In the genomic region with DNA sequence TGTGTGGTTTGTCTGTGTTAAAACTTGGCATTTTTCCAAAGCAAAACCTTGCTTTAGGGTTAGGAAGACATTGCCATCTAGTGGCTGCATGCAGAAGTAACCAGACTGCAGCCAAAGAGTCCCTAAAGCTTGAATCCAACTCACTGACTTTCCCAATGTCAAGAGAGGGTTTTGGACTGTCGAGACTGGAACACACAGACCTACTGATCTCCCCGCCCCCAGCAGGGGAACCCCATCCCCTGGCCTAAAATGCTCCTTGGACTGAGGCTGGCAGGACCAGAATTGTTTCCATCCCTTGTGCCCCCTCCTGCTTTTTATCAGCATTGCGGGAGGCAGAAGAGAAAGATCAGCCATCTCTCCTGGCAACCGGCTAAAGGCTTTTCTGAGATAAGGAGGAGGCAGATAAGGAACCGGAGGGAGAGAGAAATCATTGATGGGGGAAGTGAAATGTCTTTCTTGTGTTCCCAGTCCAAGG, we compare ENCODE assay signal across 9 mouse cellular contexts. TPM values are rescaled to one million over a fixed set of nuclear protein-coding genes. Genes with fewer than 3 reads are reported as not detected.
A peak's percentile ranks its signal among the peaks of the same experiment; 100 is the strongest.
DNase-seq lines count a peak whose midpoint lies in the region; ATAC-seq and TF ChIP-seq lines count a peak whose summit lies in the region.
"Had no signal": no experiment of that assay in that cellular context is flagged by ENCODE, and none has a peak within 500 bp of the region (broad histone marks: within the 10 kb centered on the region; RNA-seq: fewer than 3 reads in every experiment).

No protein-coding gene starts in this region.

- H3K27me3 ChIP-seq in embryonic facial prominence, embryonic 14.5 days (replicated peaks; ENCODE audit: control insufficient read depth, insufficient read depth, low read length), result no peaks in the 10 kb centered on the region
- H3K27me3 ChIP-seq in neural tube, embryonic 14.5 days (ENCODE audit: control insufficient read depth, insufficient read depth, low read length), result no peaks in the 10 kb centered on the region
- H3K27me3 ChIP-seq: embryonic facial prominence, embryonic 12.5 days had no signal

- no peak overlapping the region for H3K4me3 ChIP-seq in embryonic facial prominence, embryonic 14.5 days (ENCODE audit: low read depth, low read length)
- H3K4me3 ChIP-seq in lung, adult 2 months (replicated peaks; ENCODE audit: extremely low read depth, low read depth, low read length), result peak overlapping the region; percentile 24
- no peak overlapping the region for H3K4me3 ChIP-seq in neural tube, embryonic 14.5 days (ENCODE audit: low read depth, low read length)
- H3K4me3 ChIP-seq: embryonic facial prominence, embryonic 12.5 days had no signal

- H3K4me1 ChIP-seq in embryonic facial prominence, embryonic 14.5 days (ENCODE audit: control insufficient read depth, insufficient read depth, low read length), result no peaks in the 10 kb centered on the region
- no peaks in the 10 kb centered on the region for H3K4me1 ChIP-seq in lung, adult 2 months (ENCODE audit: control insufficient read depth, insufficient read depth, low read length)
- no peaks in the 10 kb centered on the region for H3K4me1 ChIP-seq in neural tube, embryonic 14.5 days (ENCODE audit: control insufficient read depth, insufficient read depth, low read length)
- H3K4me1 ChIP-seq: embryonic facial prominence, embryonic 12.5 days had no signal

- no peak overlapping the region for H3K9ac ChIP-seq in embryonic facial prominence, embryonic 14.5 days (ENCODE audit: low read depth, low read length)
- H3K9ac ChIP-seq in neural tube, embryonic 14.5 days (replicated peaks; ENCODE audit: low read depth, low read length), result no peak overlapping the region
- H3K9ac ChIP-seq: embryonic facial prominence, embryonic 12.5 days had no signal

- DNase-seq in B cell, adult 2 months, result peak; percentile 24 to 31
- peak; percentile 60 for DNase-seq in adrenal gland, postnatal 10 days
- DNase-seq in embryonic facial prominence, embryonic 14.5 days (ENCODE audit: low spot score), result peak; percentile 86
- DNase-seq in heart, postnatal 14 days, result peak; percentile 26 to 58
- peak; percentile 56 to 68 for DNase-seq in kidney, postnatal 4 days
- DNase-seq in lung, adult 2 months, result peak; percentile 50
- peak; percentile 15 for DNase-seq in testis, postnatal 14 days (ENCODE audit: low spot score)

- intact Hi-C loops in heart, postnatal 14 days (cut with DNase I), result loop anchor here (1.0 to 10.0 kb wide), 2 partner anchors 261 to 663 kb away; no protein-coding TSS in a partner anchor

- no peaks in the 10 kb centered on the region for H3K9me3 ChIP-seq in embryonic facial prominence, embryonic 14.5 days (ENCODE audit: control insufficient read depth, low read length)
- H3K9me3 ChIP-seq in neural tube, embryonic 14.5 days (ENCODE audit: control insufficient read depth, low read length), result no peaks in the 10 kb centered on the region
- H3K9me3 ChIP-seq: embryonic facial prominence, embryonic 12.5 days had no signal

- no peak overlapping the region for H3K4me2 ChIP-seq in embryonic facial prominence, embryonic 14.5 days (ENCODE audit: low read depth, low read length)
- no peak overlapping the region for H3K4me2 ChIP-seq in neural tube, embryonic 14.5 days (ENCODE audit: low read depth, low read length)
- H3K4me2 ChIP-seq: embryonic facial prominence, embryonic 12.5 days had no signal

- no peak overlapping the region for H3K27ac ChIP-seq in embryonic facial prominence, embryonic 14.5 days (replicated peaks; ENCODE audit: low read depth, low read length)
- H3K27ac ChIP-seq in neural tube, embryonic 14.5 days (ENCODE audit: low read depth, low read length), result no peak overlapping the region
- H3K27ac ChIP-seq: embryonic facial prominence, embryonic 12.5 days had no signal

- H3K36me3 ChIP-seq in embryonic facial prominence, embryonic 14.5 days (ENCODE audit: control insufficient read depth, insufficient read depth, low read length), result no peaks in the 10 kb centered on the region
- H3K36me3 ChIP-seq in neural tube, embryonic 14.5 days (ENCODE audit: control insufficient read depth, insufficient read depth, low read length), result no peaks in the 10 kb centered on the region
- H3K36me3 ChIP-seq: embryonic facial prominence, embryonic 12.5 days had no signal

- no peak for TF ChIP-seq POLR2A in lung, adult 2 months (IDR thresholded peaks at IDR 0.05; ENCODE audit: borderline replicate concordance, extremely low read depth, low read depth, low read length)

- ATAC-seq in embryonic facial prominence, embryonic 14.5 days (ENCODE audit: low read depth), result peak; percentile 65
- ATAC-seq in neural tube, embryonic 14.5 days (ENCODE audit: low read depth), result peak; percentile 60; the same call in 1 of the 2 replicates

- 22% methylated on average over 5 of the region's 5 CpGs for WGBS in embryonic facial prominence, embryonic 14.5 days
- 5% methylated on average over 5 of the region's 5 CpGs for WGBS in lung, adult 2 months
- 25% methylated on average over 5 of the region's 5 CpGs for WGBS in neural tube, embryonic 14.5 days

- TF ChIP-seq CTCF in lung, adult 2 months (IDR thresholded peaks at IDR 0.05; ENCODE audit: insufficient read depth, low read length), result peak; percentile 22; the same call in 1 of the 2 replicates

RNA-seq across cellular contexts. Expression of a gene that starts 44.4 kb away (rescaled TPM):
- total RNA-seq in adrenal gland, postnatal 10 days (2021), result under 1 TPM; 0.36 to 0.48 TPM
- polyA plus RNA-seq in embryonic facial prominence, embryonic 14.5 days (2014; fragmentation: Nextera tagmentation; extraction: Ambion mirVana), result 8.4 and 13.1 TPM in 2 replicates
- total RNA-seq in heart, postnatal 14 days (2021), result under 1 TPM; 0.20 to 0.41 TPM
- 23.1 and 38.4 TPM in 2 replicates for polyA plus RNA-seq in lung, adult 2 months (2012; rRNA removed)
- polyA plus RNA-seq in neural tube, embryonic 14.5 days (2014; fragmentation: Nextera tagmentation; extraction: Ambion mirVana), result not detected in 2 replicates

Comparison
In these comparisons a context has a peak if more than half of its experiments do, and no peak if none do; other contexts are left out.
1. DNase-seq: peak in every context shown above with its lines; median percentile 86 in embryonic facial prominence, embryonic 14.5 days; 62 in kidney, postnatal 4 days; 60 in adrenal gland, postnatal 10 days; 50 in lung, adult 2 months; 42 in heart, postnatal 14 days; 28 in B cell, adult 2 months; 15 in testis, postnatal 14 days.